Mouse (Mus musculus): ENCODE results near the gene Wap.

- TF ChIP-seq POLR2A (IDR thresholded peaks at IDR 0.05; ENCODE audit: insufficient read depth, low read depth, low read length) = no peak
- no peak for TF ChIP-seq CTCF (IDR thresholded peaks at IDR 0.05)
Measured at GRCm38 (mm10) chr11:6604604-6604936, 33.9 kb downstream of the Wap start.

All from heart, adult 2 months (tissue).